Mouse (Mus musculus) effector memory CD4-positive, alpha-beta T cell, adult 5 months (primary cell): ENCODE results near the gene Anapc10. TPM values are rescaled to one million over a fixed set of nuclear protein-coding genes. Genes with fewer than 3 reads are reported as not detected.

Experiments used
- polyA plus RNA-seq: library from polyadenylated mRNA; unstranded; fragments of 100-300 nt; shearing (Covaris generic); gene quantifications from one replicate; pipeline ENCODE4 v1.2.1, GENCODE M21; 2017

The Anapc10 gene
- 17.1 TPM for polyA plus RNA-seq

DNA sequence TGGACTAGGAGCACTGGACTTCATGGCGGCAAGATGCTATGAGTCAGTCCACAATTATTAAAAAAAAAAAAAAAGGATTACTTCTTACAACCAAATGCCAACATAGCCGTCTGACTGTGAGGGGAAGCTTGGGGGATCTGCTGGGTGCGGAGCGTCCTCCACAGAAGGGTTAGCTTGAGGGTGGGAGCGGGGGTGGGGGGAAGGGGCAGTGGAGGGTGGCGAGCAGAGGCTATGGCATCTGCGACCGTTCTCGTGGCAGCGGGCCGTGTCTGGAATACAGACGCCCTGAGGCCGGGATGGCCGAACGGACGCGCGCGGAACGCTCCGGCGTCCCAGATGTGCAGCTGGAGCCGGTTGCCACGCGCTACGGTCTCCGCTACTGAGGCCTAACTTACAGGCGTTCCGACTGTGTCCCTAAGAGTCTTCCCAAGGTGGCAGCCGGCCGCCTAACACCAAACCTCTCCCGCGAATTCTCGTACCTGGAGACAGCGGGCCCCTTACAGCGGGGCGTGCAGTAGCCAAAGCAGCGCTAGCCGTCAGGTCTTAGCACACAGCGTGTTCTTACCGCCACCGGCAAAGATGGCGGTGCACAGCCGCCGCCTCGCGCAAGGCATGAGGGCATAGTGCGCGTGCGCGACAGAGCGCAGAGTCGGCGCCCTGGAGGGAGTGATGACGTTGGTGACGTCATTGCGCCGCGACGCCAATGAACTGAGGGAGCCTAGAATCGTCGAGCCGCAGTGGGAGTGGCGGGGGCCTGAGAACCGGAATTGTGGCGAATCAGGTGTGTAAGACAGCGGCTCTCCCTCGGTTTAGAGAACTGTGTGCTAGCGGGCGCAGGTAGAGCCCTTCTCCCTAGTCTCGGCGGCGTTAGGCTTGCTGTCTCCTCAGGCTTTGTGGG lies at the start of gene Anapc10, which contains the start of gene Abce1:
TSS of gene Anapc10 (plus strand) at position 757 of the 898 bp plus-strand sequence.
TSS of gene Abce1 (minus strand) at position 677 of the 898 bp plus-strand sequence.

Other genes with a start within 250 kb of the Anapc10 start
- gene Otud4, start 72.2 kb upstream of the Anapc10 start, polyA plus RNA-seq = 40.2 TPM
- gene Abce1, start 80 bp upstream of the Anapc10 start, polyA plus RNA-seq = 66.8 TPM